Mouse (Mus musculus) megakaryocyte progenitor cell, adult 5-6 weeks (primary cell): ENCODE data around the gene Car5a. TPM values are rescaled to one million over a fixed set of nuclear protein-coding genes. Genes with fewer than 3 reads are reported as not detected.

ENCODE experiments used
- ATAC-seq: replicated peaks from 2 replicates; pipeline ENCODE4 v1.8.0; 2016; ENCODE audit warnings: mild to moderate bottlenecking, moderate TSS enrichment, inconsistent platforms; ENCODE audit not compliant: poor library complexity
- total RNA-seq, 2 experiments: library from RNA; stranded (forward) in 1 of 2; stranded (reverse) in 1 of 2; fragments of 157-497, 149-512 nt in 1 of 2; fragments of 200-1000 nt in 1 of 2; gene quantifications; 2 replicates each; pipeline versions ENCODE4 v1.2.3 to v1.2.4; 2015 to 2017

The Car5a gene
- total RNA-seq (2015) (not detected in 2 replicates), total RNA-seq (2017) (not detected in 2 replicates)

DNA sequence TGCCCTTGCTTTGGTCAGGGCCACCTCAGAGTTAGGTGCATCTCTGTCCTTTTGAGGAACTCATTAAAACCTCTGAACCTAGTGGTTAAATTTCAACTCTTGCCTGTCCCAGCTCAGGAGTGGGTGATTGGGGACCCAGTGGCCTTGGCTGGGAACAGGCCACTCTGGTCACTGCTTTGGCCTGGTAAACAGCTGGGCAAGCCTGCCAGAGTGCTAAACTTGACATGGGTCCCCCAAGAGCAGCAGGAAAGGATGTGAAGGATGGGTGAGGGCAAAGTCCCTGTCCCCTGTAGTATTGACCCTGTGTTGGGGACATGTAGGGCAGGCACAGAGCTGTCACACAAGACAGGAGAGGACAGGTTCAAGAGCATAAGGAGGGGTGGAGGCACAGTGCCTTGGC is at the start of gene Car5a:
Car5a (minus strand) TSS at position 74 of the 400 bp plus-strand sequence.
- no peak for ATAC-seq

DNA sequence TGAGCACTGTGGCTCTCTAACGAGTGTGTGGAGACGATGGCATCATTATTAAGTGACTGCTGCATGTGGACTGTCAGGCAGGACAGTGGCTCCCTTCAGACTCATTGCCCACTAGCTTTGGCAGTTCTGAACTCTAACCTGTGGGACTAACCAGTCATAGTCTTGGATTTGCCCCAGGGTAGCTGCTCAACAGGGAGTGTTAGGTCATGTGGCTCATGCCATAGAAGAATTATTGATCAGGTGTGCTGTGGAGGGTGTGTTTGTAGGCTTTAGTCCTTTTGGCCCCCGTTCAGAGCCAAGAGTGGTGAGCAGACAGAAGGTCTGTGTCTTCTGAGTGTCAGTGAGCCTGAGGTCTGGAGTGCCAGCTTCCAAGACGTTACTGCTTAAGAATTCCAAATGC is 48.2 kb upstream of the Car5a start:
- ATAC-seq: no peak

DNA sequence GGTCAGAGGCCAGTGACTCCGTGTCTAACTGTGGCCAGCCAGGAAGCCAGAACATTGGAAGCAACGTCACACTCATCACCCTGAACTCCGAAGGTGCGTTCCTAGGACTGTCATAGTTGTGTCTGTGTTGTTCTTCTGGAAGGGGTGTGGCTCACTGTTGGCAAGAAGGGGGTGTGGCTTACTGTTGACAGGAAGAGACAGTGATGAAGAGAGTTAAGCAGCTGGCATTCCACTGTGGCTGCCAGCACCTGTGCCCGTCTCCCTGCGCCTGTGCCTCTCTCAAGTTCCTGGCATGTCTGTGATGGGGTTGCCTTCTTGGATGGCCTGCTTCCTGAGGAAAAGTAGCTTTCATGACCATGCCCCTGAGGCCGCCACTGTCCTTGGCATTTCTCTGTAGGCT is 46.9 kb upstream of the Car5a start:
- ATAC-seq: 0 out of 2 replicates have a peak, but pooled peaks have one; percentile 65

DNA sequence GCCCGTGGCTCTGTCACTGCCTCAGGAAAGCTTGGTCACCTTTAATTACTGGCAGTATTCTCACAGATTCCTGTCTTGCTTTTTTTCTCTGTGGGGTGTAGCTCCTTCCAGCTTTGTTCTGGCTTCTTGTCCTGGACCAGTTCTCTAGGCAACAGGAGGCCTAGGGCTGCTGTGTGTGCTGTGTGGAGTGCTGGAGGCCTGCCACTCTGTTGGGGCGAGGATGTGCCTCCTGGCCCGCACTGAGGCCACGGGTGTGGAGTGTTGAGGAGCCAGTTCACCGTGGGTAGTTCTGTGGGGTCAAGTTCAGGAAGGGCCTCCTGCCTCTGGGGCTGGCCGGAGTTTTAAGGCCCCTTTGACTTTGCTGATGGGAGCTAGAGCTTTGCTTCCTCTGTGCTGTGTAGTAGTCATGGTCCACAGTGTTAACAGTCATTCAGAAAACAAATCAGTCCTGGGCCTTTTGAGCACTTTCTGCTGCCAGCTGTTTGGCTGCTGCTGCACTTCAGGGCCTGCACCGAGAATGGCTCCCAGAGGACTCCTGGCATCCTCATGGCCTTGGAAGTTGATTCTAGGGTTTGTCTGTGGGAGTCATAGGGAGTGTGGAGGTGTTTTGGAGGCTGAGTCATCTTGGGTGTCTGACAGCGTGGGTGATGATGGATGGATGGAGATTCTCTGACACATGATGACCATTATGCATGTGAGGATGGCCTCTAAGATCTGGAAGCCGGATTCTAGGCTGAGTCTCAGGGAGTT is 46.0 kb upstream of the Car5a start:
- no peak for ATAC-seq

DNA sequence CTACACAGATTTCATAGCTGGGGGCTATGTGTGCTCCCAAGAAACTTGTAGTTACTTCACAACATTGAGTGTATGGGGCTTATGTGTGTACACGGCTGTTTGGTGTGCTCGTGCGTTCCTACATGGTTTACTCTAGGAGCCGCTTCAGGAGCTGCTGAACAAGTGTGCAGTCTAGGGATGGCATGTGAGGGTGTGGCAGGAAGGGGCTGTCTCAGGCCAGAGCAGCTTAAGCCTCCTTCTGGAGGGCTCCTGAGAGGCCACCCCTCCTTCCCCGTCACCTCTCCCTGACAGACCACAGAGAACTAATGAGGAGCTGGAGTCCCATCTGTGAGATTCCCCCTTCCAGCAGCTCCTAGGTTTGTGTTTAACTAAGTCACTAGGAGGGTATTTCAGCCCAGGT is 43.2 kb upstream of the Car5a start:
- no peak for ATAC-seq

DNA sequence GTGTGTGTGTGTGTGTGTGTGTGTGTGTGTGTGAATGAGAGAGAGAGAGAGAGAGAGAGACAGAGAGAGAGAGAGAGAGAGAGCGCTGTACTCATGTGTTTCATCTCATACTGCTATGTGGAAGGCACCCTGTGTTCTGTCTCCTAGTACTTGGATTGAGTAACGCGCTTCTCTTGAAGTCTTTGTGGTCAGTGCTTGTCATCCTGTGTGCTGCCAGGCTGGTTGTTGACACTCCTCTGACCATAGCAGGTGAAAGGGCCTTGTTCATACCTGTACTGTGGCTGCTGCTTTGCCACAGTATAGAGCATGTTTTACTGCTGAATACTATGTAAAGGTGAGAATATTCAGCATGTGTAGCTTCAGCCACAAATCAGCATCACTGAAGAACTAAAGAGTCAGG is 41.0 kb upstream of the Car5a start:
- no peak for ATAC-seq

DNA sequence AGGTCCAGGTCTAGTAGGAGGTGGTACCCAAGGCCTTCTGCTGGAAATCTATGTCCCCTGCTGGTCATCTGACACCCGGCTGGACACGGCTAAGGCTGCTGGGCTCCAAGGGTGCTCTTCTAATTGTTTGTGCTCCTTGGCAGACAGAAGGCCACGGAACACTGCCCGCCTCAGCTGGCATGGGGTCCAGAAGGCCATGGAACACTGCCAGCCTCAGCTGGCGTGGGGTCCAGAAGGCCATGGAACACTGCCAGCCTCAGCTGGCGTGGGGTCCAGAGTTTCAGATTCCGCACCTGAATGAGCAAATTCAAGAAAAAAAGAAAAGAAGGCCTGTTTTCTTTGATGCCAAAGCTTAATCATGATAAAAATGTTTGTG is 36.8 kb upstream of the Car5a start:
- ATAC-seq: no peak

DNA sequence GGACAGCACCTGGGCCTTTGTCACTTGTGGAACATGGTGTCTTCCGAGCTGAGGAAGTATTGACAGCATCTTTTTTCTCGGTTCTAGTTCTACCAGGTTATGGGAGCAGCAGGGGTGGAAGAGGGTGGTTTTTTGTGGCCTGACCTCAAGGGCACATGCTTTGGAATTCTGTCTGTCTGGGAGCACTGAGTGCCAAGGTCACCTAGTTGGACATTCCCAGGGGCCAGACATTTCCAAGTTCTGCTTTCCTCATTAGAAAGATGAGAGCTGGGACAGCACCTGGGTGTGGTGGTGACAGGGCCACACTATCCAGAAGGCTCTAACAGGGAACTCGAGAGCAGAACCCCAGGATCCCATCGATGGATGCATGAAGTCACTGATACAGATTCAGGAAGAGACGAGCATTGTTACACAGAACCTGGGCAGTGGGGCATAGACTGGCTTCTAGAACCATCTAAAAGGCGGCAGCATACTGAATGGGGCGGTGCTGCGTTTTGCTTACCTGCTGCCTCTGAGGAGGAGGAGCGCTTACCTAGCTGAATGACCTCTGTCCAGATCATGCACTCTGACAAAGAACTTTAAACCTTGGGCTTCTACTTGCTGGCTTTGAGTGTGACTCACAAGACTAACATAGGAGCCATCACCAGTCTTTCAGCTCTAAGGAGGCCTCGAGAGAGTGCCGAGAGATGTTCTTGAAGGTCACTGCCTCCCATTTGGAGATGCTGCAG is 36.3 kb upstream of the Car5a start:
- ATAC-seq: no peak

DNA sequence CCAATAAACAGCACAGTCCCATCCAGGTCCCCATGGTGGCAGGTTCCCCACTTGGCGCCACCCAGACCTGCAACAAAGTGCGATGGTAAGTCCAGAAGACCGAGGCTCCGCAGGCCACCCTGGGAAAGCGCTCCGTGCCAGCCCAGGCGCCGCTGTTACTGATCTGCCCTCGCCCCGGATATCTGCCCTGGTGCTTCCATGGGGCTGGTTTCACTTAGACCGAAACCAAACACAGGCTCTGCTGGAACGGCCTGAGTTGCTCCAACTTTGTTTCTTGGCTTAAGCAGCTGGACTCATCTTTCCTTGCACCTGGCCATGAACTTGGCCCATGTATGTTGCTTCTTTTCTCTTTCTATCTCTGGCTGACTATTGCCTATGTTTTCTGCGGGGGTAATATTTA is 34.0 kb upstream of the Car5a start:
- no peak for ATAC-seq

DNA sequence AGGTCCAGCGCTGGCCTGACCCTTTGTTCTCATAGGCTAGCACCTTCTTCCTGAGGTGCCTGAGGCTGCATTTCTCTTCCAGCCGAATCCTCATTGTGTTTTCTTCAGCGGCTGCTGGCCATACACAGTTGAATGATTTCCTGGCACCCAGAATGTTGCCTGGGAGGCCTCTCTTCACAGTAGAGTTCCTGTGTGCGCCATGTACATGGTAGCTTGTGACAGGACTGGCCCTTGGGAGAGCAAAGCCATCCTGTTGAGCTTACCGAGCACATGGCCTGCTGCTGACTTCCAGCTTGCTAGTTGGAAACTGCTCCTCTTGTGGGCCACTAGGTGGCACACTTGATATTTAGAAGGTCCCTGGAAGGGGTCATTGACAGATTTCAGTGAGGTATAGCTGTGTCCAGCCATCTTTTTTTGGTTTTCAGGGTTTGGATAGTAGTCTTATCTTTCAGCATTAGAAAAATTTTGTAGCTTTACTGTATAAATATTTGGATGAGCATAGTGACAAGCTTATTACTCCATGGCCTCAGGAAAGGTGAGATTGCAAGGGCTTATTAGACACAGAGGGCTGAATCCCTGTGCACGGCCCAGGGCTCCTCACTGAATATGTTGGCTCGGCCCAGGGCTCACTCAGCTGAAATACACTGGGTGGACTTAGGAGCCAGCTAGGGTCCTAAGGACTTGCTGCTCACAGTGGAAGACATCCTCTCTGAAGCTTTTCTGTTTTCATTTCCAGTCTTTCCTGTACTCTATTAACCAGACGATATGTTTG is 33.3 kb upstream of the Car5a start:
- ATAC-seq: peak; percentile 71

DNA sequence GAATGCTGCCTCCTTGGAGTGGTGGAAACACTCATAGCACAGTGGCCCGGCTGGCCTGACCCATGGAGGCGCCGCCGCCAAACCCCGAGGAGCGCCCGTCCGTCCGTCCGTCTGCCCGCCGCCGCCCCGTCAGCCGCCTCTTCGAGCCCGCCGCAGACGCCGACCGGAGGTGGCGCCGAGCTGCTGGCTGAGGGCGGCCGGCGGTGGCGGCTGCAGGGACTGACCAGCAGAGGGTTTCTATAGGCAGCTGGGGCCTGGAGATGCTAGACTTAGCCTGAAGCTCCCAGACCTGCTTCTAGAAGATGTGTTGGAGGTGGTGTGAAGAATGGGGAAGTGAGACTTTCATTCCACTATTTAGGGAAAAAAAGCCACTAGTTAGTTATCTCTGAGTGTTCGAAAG is 29.2 kb upstream of the Car5a start:
- peak; percentile 64 for ATAC-seq

DNA sequence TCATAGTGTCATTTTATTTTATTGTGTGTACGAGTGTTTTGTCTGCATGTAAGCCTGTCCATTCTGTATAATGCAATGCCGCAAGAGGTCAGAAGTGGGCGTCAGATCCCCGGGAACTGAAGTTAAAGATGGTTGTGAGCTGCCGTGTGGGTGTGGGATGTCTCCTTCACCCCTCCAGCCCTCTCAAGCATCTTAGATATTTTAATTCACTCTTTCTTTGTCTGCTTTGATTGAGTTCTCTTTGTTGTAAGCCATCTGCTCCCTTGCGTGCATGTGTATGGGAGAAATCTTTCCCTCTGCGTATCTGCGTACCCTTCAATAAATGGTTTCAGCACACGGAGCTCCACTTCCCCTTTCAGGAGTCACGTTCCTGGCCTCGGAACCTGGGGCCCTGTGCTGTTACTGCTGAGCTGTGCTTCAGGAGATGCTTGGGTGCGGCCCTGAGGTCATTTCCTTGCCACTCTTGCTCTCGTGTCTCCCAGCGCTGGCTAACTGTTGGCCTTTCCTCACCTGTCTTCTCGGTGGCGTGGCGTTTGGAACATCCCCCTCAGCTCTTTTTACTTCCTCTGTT is 26.9 kb upstream of the Car5a start:
- peak; percentile 65 for ATAC-seq

DNA sequence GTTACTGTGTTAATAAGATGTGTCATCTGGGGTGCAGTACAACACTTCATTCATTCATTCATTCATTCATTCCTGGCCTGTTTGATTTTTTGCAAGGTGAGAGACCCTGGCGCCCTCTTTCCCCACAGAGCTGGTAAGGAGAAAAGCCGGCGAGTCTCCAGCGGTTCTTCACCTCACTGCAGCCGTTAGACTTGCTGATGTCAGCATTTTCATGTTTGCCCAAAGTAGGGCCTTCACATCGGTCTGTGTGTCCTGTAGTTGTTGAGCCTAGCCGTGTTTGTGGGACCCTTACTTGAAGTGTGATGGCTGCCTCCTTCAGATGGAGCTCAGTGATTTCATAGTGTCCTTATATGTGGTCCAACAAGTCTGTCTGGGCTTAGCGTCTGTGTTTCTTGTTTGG is 25.5 kb upstream of the Car5a start:
- ATAC-seq: no peak

DNA sequence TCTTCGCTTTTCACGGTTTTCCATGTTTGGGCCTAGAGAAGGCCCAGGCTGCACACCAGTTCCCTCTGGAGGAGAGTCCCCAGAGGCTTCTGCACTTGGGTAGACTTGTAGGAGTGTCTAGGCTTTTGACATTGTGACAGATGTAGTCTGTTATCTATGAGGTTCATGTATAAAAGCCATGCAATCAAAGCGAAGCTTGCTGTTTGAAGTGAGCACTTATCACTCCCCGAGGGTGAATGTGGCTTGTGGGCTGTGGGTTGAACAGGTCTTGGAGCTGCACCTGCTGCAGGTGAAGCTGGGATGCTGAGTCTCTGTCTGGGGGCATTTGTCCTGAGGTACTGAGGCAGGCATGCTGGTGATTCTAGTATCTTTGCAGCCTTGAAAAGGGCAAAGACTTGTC is 23.8 kb upstream of the Car5a start:
- peak; percentile 79 for ATAC-seq

DNA sequence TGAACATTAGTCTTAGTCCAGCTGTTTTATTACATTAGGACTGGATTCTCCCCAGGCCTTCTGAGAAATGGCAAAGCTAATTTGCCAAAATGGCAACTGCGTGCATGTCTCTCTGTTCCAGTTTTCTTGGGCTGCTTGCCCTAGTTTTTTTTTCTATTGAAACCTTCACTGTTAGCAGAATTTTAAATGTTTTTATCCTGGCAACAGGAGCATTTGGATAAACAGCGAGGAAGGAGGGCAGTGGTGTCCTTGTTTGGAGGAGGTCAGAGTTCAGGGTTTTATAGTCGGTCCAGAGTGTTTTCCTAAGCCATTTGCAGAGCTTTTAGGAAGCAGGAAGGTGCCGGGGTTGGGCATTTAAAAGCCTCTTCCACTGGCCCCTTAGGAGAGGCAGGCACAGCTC is 23.3 kb upstream of the Car5a start:
- ATAC-seq: no peak

DNA sequence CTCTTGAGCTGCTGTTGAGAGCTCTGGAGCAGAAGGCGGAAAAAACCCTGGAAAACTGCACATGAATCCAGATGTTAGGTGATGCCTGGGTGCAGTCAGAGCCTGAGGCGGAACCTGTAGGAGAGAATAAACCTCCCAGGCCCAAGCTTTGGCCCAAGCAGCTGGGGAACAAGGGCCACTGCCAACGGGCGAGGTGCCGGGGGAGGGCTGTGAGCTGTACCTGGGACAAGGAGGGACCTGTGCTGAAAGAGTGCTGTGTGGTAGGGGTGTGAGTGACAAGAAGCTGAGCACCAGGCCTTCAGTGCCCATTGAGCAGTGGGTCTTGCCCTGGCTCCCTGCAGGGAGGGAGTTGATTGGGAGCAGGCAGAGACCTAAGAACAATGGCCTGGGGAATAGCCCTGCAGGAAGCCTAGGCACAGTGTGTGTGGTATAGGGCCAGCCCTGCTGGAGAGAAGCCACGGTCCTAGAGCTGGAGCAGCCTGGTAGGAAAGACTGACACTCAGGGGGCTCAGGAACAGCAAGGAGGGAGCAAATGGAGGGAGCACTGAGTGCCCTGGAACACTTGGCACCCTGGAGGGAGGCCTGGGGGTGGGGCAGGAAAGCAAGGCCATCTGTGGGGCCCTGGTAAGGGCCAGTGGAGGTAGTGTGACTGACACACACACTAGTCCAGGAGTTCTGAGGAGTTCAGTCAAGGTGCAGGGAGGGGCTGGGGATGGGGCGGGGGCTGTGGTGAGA is 22.2 kb upstream of the Car5a start:
- ATAC-seq: no peak

DNA sequence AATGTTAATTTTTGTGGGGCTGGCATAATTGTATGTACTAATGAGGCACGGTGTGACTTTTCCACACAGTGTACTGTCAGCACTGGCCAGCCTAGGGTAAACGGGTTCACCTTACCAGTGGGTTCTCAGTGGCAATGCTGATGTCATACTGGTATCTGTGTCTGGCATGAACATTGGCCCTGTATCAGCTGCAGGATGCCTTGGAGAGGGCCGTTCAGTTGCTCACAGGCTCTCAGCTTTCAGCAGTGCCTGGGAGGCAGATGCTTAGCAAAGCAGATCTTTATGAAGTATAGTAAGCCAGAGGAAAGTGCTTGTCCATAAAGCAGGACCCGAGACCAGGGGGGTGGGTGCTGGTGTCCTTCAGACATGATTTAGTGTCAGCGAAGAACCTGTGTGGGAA is 21.4 kb upstream of the Car5a start:
- no peak for ATAC-seq

DNA sequence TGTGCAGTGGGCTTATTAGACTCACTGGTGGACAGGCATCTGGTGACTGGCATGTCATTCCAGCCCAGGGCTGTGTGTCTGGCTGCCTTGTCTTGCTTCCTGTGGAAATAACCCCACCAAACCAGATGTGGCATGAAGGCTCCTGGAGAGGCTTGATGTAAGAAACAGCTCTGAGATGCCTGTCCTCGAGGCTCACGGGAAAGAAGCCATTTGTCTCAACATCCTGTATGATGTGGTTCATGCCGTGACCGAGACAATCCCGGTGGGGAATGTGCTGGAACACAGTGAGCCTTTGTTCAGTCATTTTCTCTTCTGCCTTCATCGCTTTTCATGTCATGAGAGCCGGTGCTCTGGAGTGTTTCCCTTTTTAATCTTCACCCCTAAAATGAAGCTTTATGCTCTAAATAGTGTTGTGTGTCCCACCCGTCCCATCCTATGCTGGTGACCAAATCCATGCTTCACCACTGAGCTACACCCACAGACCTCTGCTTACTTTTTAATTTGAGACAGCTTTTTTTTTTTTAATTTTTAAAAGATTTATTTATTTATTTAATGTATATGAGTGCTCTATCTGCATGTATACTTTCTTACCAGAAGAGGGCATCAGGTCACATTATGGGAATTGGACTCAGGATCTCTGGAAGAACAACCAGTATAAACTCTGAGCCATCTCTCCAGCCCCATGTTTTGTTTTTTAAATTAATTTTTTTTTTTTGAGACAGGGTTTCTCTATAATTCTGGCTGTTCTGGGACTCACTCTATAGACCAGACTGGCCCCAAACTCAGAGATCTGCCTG is 20.2 kb upstream of the Car5a start:
- ATAC-seq: no peak

DNA sequence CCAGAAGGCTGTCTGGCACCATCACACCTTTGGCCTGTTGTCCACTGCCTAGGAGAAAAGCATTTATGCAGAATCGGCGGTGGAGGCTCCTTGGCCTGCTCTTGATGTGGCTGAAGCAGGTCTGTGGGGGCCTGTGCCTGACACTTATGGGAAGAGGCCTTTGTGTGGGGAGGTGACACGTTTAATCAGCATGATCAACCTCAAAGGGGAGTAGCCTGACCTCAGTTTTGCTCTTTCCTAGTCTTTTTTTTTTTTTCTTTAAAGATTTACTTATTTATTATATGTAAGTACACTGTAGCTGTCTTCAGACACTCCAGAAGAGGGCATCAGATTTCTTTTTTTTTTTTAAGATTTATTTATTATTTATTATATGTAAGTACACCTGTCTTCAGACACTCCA is 18.2 kb upstream of the Car5a start:
- ATAC-seq: no peak

DNA sequence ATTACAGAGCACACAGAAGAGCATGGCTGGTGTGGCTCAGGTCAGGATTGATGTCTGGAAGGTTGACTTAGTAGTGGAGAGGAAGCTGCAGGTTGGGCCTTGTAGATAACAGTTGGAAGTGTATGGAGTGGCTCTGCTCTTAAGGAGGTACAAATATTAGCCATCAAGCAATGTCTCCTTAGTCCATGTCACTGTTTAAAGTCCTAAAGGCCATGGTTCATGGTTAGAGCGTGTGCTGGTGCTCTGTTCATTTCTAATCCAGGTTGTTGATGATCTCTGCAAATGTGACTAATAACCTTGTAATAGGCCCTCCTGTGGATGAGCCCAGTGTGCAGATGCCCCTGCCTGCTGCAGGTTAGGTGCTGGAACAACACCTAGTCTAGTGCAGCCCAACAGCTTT is 13.7 kb upstream of the Car5a start:
- ATAC-seq: no peak
